Mouse (Mus musculus) heart, postnatal 0 days (tissue): ENCODE measurements around the gene Csnk1e. TPM values are rescaled to one million over a fixed set of nuclear protein-coding genes. Genes with fewer than 3 reads are reported as not detected.

Experiments used
- ATAC-seq: fragments of 200-750 bp; cut with Nextera tagmentation; 2 replicates; pipeline ENCODE4 v1.8.0; 2017; ENCODE audit warnings: low read depth, moderate number of reproducible peaks, moderate library complexity; ENCODE audit not compliant: insufficient read depth
- DNase-seq: peaks from one replicate; pipeline ENCODE4 v3.0.0-alpha.2; 2016; ENCODE audit warnings: low spot score
- H3K27ac ChIP-seq: fragments of 300-500 bp; sonication (generic); 2 replicates; pipeline ENCODE4 v1.5.1; 2014; ENCODE audit warnings: low read depth, mild to moderate bottlenecking
- H3K27me3 ChIP-seq: fragments of 300-500 bp; sonication (generic); 2 replicates; pipeline ENCODE4 v1.6.1; 2014; ENCODE audit warnings: low read length, mixed read lengths; ENCODE audit not compliant: control insufficient read depth, insufficient read depth
- H3K36me3 ChIP-seq: fragments of 300-500 bp; sonication (generic); replicated peaks from 2 replicates; pipeline ENCODE4 v1.6.1; 2014; ENCODE audit warnings: low read length, mixed read lengths; ENCODE audit not compliant: control insufficient read depth, insufficient read depth
- H3K4me1 ChIP-seq: fragments of 300-500 bp; sonication (generic); 2 replicates; pipeline ENCODE4 v1.6.1; 2014; ENCODE audit warnings: antibody characterized with exemption; ENCODE audit not compliant: control insufficient read depth, insufficient read depth
- H3K4me2 ChIP-seq: fragments of 300-500 bp; sonication (generic); 2 replicates; pipeline ENCODE4 v1.6.1; 2014; ENCODE audit warnings: low read depth, mild to moderate bottlenecking, low read length, moderate library complexity
- H3K4me3 ChIP-seq: fragments of 300-500 bp; sonication (generic); 2 replicates; pipeline ENCODE4 v1.5.1; 2014; ENCODE audit warnings: low read depth, low read length
- H3K9ac ChIP-seq: fragments of 300-500 bp; sonication (generic); replicated peaks from 2 replicates; pipeline ENCODE4 v1.6.1; 2014; ENCODE audit warnings: low read depth, low read length, mixed read lengths
- H3K9me3 ChIP-seq: fragments of 300-500 bp; sonication (generic); replicated peaks from 2 replicates; pipeline ENCODE4 v1.6.1; 2016; ENCODE audit warnings: low read length; ENCODE audit not compliant: control insufficient read depth
- CTCF ChIP-seq: IDR thresholded peaks from 2 replicates; pipeline ENCODE4 v1.5.1; 2016; ENCODE audit warnings: antibody characterized with exemption, control low read depth, low read depth
- EP300 ChIP-seq: IDR thresholded peaks from 2 replicates; pipeline ENCODE4 v1.6.1; 2016; ENCODE audit warnings: antibody characterized with exemption, low read depth
- WGBS: fragments of 180-500 bp; shearing (Covaris S2); extraction: QIAGEN DNeasy Blood & Tissue Kit; methylation state at CpG from one replicate; pipeline ENCODE4 v1.1.7; 2014; 5-methylcytosine and 5-hydroxymethylcytosine counted together
- polyA plus RNA-seq: library from polyadenylated mRNA; unstranded; fragments of >200 nt; fragmentation: Nextera tagmentation; extraction: Ambion mirVana; gene quantifications from 2 replicates; pipeline ENCODE4 v1.2.1, GENCODE M21; 2015
- total RNA-seq: library from RNA; depleted of rRNA; stranded (reverse); fragments of >200 nt; gene quantifications from 2 replicates; pipeline ENCODE4 v1.2.3, GENCODE M21; 2014; ENCODE audit warnings: low replicate concordance

The Csnk1e gene
- total and polyA plus RNA-seq, 2 experiments from 2014 or later = 61.5 to 167 TPM

DNA sequence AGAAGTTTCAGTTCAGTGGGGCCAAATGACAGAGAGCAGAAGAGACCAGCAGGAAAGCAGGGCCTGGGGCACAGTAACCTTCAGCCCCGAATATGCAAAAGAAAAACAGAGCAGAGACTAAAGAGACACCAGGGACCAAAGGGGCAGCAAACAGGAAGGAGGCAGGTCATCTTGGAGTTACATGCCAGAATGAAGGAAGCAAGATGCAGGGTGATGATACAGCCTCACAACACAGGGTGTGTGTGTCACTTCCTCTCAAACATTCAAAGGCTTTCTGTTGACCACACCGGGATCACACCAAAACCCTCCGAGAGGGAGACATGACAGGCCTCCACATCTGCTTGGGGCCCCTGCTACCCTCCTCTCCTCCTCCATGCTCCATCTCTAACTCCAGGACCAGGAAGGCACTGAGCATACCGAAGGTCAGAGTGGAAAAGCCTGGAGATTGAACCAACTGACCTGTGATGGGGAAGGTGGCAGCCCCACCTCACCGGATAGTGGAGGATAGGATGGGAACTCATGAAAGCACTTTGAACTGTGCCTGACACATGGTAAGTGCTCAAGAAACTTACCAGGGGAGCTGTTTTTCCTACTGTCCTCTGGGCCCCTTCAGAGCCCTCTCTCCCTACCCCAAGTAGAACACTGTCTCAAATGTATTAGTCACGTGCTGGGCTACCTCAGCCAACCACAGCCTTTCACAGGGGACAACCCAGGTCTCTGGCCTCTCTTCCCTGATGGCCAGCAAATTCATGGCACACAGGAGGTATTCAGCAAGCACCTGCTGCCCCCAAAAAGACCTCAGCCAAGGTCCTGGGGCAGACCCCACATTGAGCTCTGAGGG lies 55.0 kb downstream of the Csnk1e start:
- 36% methylated on average over 6 of the region's 6 CpGs for WGBS
- DNase-seq = no peak

DNA sequence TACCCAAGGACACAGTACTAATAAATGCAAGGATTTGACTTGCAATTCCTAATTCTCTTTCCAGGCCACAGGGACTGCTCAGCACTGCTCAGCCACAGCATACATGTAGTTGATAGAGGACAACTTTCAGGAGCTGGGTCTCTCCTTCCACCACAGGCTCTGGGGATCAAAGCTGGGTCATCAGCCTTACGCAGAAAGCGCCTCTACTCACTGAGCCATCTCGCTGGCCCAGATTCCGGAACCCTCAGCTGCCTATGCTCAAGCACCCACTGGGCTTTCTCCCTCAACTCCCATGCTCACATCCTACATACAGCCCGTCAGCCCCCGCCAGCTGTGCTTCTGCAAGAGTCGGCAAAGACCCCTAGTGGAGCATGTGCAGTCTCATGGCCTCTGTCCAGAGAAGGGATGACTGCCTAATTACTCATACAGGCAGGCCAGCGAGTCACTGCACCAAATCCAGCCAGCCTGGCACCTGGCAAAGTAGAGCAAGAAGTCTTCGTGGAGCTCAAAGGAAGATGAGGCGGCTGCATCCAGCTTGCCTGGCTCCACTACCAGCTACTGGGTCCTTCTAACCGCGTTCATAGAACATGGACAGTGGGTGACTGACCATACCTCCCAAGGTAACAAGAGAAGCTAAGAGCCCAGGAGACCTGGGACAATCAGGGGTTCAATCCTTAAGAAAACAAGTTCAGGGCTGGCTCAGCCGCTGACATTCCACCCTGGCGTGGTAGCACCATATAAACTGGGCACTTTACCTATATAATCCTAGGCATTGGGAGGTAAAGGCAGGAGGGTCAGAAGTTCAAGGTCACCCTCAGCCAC lies 55.9 kb downstream of the Csnk1e start:
- Histone ChIP-seq H3K9me3 (no peaks in the 10 kb centered on the region), H3K27ac (peak overlapping the region; percentile 89), H3K4me2 (no peak overlapping the region), H3K9ac (peak overlapping the region; percentile 21; the same call in 1 of the 2 replicates), H3K27me3 (no peaks in the 10 kb centered on the region), H3K4me3 (no peak overlapping the region), H3K4me1 (peaks cover 52% of the 10 kb centered on the region), H3K36me3 (no peaks in the 10 kb centered on the region)
- TF ChIP-seq EP300 (no peak), CTCF (no peak)
- DNase-seq (no peak), ATAC-seq (no peak)
- 61% methylated on average over 14 of the region's 14 CpGs for WGBS

More for the DNA sequence above, 55.0 kb downstream of the Csnk1e start:
- TF ChIP-seq EP300 = no peak
- TF ChIP-seq CTCF = no peak
- Histone ChIP-seq H3K36me3 (no peaks in the 10 kb centered on the region), H3K27ac (peak overlapping the region; percentile 89), H3K4me3 (no peak overlapping the region; the same call in 1 of the 2 replicates), H3K4me2 (peak overlapping the region; percentile 94), H3K27me3 (no peaks in the 10 kb centered on the region), H3K4me1 (peaks cover 43% of the 10 kb centered on the region), H3K9ac (0 out of 2 replicates have a peak overlapping the region, but pooled peaks have one; percentile 36), H3K9me3 (no peaks in the 10 kb centered on the region)
- no peak for ATAC-seq

DNA sequence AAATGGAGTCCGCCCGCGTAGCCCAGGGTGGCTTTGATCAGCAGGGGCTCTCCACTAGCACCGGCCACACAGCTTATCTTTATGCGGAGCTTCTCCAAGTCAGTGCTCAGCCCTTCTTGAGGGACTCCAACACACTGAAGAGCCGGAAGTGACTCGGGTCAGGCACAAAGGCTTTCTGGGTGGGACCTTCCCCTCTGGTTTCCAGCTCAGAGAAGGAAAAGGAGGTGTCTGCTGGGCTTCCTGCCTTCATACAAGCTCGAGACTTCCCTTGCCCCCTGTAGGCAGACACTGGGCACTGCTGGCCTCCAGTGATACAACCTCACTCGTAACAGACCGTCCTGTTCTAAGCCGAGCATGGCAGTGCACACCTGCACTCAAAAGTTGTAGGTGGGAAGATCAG lies 58.6 kb downstream of the Csnk1e start:
- TF ChIP-seq EP300 (no peak; the same call in 1 of the 2 replicates), CTCF (peak; percentile 61)
- no peaks in the 10 kb centered on the region for H3K36me3 ChIP-seq
- 63% methylated on average over 11 of the region's 11 CpGs for WGBS
- H3K4me1 ChIP-seq = peaks cover 70% of the 10 kb centered on the region
- peak overlapping the region; percentile 62 for H3K27ac ChIP-seq
- no peaks in the 10 kb centered on the region for H3K9me3 ChIP-seq
- H3K4me3 ChIP-seq = peak overlapping the region; percentile 23
- H3K9ac ChIP-seq = peak overlapping the region; percentile 24; the same call in 1 of the 2 replicates
- peak overlapping the region; percentile 48 for H3K4me2 ChIP-seq
- DNase-seq (peak; percentile 80), ATAC-seq (peak; percentile 46)
- no peaks in the 10 kb centered on the region for H3K27me3 ChIP-seq

DNA sequence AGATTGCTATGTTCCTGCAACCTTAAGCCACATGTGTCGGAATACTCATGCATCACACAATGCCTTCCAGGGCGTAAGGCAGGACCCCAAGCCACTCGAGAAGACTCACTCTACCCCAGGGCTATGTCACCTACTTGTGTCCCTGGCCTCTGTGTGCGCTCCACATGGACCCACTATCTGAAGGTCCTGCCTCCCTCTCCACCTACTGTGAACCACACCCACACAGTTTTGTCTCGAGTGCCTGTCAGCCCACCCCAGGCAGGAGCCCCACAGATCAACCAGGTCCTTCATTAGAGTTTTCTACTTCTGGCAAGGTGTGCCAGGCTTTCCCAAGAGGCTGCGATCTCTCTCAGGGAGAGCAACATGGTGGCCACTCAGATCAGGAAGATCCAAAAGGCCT lies 60.1 kb downstream of the Csnk1e start:
- Histone ChIP-seq H3K4me2 (peak overlapping the region; percentile 48), H3K4me1 (peaks cover 70% of the 10 kb centered on the region), H3K9ac (peak overlapping the region; percentile 24; the same call in 1 of the 2 replicates), H3K36me3 (no peaks in the 10 kb centered on the region), H3K27ac (peak overlapping the region; percentile 2; the same call in 1 of the 2 replicates), H3K27me3 (no peaks in the 10 kb centered on the region), H3K4me3 (peak overlapping the region; percentile 23; the same call in 1 of the 2 replicates), H3K9me3 (no peaks in the 10 kb centered on the region)
- TF ChIP-seq CTCF (no peak), EP300 (no peak)
- WGBS = 57% methylated on average over 6 of the region's 6 CpGs
- DNase-seq = no peak
- ATAC-seq = no peak

GRCm38 (mm10) chr15:79394842-79395241 lies 60.5 kb downstream of the Csnk1e start:
- no peak for DNase-seq
- WGBS = 45% methylated on average over 4 of the region's 4 CpGs
- no peak for ATAC-seq
- peak overlapping the region; percentile 23; the same call in 1 of the 2 replicates for H3K4me3 ChIP-seq
- TF ChIP-seq CTCF (no peak), EP300 (no peak)
- peaks cover 70% of the 10 kb centered on the region for H3K4me1 ChIP-seq
- peak overlapping the region; percentile 48; the same call in 1 of the 2 replicates for H3K4me2 ChIP-seq
- H3K9me3 ChIP-seq = no peaks in the 10 kb centered on the region
- no peak overlapping the region for H3K9ac ChIP-seq
- H3K27ac ChIP-seq = no peak overlapping the region
- H3K27me3 ChIP-seq = no peaks in the 10 kb centered on the region
- H3K36me3 ChIP-seq = no peaks in the 10 kb centered on the region
